Mouse (Mus musculus) brain, embryonic 14.5 days (tissue): Measurements from ENCODE around the gene Mtfr1l.

Source experiments
- CTCF ChIP-seq: fragments of 200-500 bp; IDR thresholded peaks from 2 replicates; pipeline ENCODE4 v1.5.1; 2012; ENCODE audit warnings: inconsistent platforms, mild to moderate bottlenecking, moderate library complexity, borderline replicate concordance; ENCODE audit not compliant: insufficient read depth, insufficient read length; ENCODE audit errors: extremely low read depth
- POLR2A ChIP-seq: fragments of 200-500 bp; IDR thresholded peaks from 2 replicates; pipeline ENCODE4 v1.6.1; 2012; ENCODE audit warnings: mild to moderate bottlenecking, inconsistent platforms, borderline replicate concordance; ENCODE audit not compliant: poor library complexity, insufficient read depth, insufficient read length, severe bottlenecking; ENCODE audit errors: extremely low read depth

DNA sequence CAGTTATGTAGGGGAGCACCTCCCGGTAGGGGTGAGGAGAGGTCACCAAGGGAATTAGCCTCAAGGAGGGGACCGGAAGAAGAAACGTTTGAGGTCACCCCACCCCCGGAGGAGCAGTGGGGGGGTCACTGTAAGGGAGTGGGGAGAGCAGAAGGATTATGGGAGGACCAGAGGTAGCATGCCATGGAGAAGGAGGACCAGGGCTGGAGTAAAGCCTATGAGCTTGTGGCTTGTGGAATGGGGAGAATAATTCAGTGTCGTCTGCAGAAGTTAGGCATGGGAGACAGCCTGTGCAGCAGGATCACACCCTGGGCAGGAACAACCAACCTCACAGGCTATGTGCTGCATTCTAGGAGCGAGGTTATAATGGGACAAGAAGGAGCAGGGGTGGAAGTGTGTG is 38.0 kb downstream of the Mtfr1l start:
- TF ChIP-seq POLR2A (no peak), CTCF (no peak)
